In genomic region chr9:108111593-108112121, GRCm38 (mm10) we compare ENCODE assay signal across 8 mouse cellular contexts. TPM values are rescaled to one million over a fixed set of nuclear protein-coding genes. Genes with fewer than 3 reads are reported as not detected.
A peak's percentile ranks its signal among the peaks of the same experiment; 100 is the strongest.
DNase-seq lines count a peak whose midpoint lies in the region; ATAC-seq and TF ChIP-seq lines count a peak whose summit lies in the region.

No protein-coding gene starts in this region.

- no peak for TF ChIP-seq POLR2A in bone marrow macrophage, adult 2 months (IDR thresholded peaks at IDR 0.05; ENCODE audit: borderline replicate concordance, low read depth, low read length)

- ATAC-seq in heart, embryonic 14.5 days (ENCODE audit: insufficient number of reproducible peaks, insufficient read depth, low FRiP score, low read depth) = no peak
- no peak for ATAC-seq in hindbrain, embryonic 12.5 days (ENCODE audit: low FRiP score)

- H3K9ac ChIP-seq in heart, embryonic 14.5 days (ENCODE audit: low read length) = peak overlapping the region; percentile 62
- H3K9ac ChIP-seq in hindbrain, embryonic 12.5 days = 0 out of 2 replicates have a peak overlapping the region, but pooled peaks have one; percentile 27

- no peaks in the 10 kb centered on the region for H3K36me3 ChIP-seq in heart, embryonic 14.5 days (ENCODE audit: control insufficient read depth, insufficient read depth, low read length)
- H3K36me3 ChIP-seq in hindbrain, embryonic 12.5 days = peaks cover 66% of the 10 kb centered on the region
- peaks cover 8% of the 10 kb centered on the region; the same call in 1 of the 2 replicates for H3K36me3 ChIP-seq in macrophage (ENCODE audit: inconsistent target)

- H3K27ac ChIP-seq in heart, embryonic 14.5 days (replicated peaks in 1 of 2; ENCODE audit: control insufficient read depth in 1 of 2, insufficient read depth in 1 of 2, low read depth in 2 of 2, low read length in 2 of 2) = no peak overlapping the region; a peak in 1 of 4 replicates
- H3K27ac ChIP-seq in bone marrow macrophage, adult 2 months (ENCODE audit: insufficient read depth, low read depth, low read length) = 0 out of 2 replicates have a peak overlapping the region, but pooled peaks have one; percentile 10
- H3K27ac ChIP-seq in hindbrain, embryonic 12.5 days = no peak overlapping the region
- H3K27ac ChIP-seq in macrophage = peak overlapping the region; percentile 91; the same call in 1 of the 2 replicates

- WGBS in heart, embryonic 14.5 days = 71% methylated on average over 17 of the region's 17 CpGs
- 75% methylated on average over 17 of the region's 17 CpGs for WGBS in hindbrain, embryonic 12.5 days
- WGBS in macrophage (ENCODE audit: missing documents) = 77% methylated on average over 17 of the region's 17 CpGs

- TF ChIP-seq CTCF in bone marrow macrophage, adult 2 months (IDR thresholded peaks at IDR 0.05; ENCODE audit: low read depth, low read length) = no peak

- peaks cover 11% of the 10 kb centered on the region for H3K27me3 ChIP-seq in heart, embryonic 14.5 days (ENCODE audit: control insufficient read depth, insufficient read depth, low read length)
- peaks cover 27% of the 10 kb centered on the region for H3K27me3 ChIP-seq in hindbrain, embryonic 12.5 days

- DNase-seq in heart, postnatal 4 days = no peak
- DNase-seq in right cerebral cortex, postnatal 36 days (ENCODE audit: low spot score in 2 of 2) = no peak
- no peak for DNase-seq in B cell, adult 2 months
- DNase-seq in urinary bladder, adult 2 months (ENCODE audit: low spot score) = no peak

- H3K9me3 ChIP-seq in heart, embryonic 14.5 days (ENCODE audit: control insufficient read depth, low read length) = no peaks in the 10 kb centered on the region
- H3K9me3 ChIP-seq in hindbrain, embryonic 12.5 days (replicated peaks) = no peaks in the 10 kb centered on the region

- H3K4me3 ChIP-seq in heart, embryonic 14.5 days (ENCODE audit: control insufficient read depth in 1 of 2, insufficient read depth in 1 of 2, low read depth in 1 of 2, low read length in 2 of 2) = peak overlapping the region; percentile 4 to 36; a peak in 3 of 4 replicates
- no peak overlapping the region for H3K4me3 ChIP-seq in bone marrow macrophage, adult 2 months (ENCODE audit: insufficient read depth, low read length)
- no peak overlapping the region; the same call in 1 of the 2 replicates for H3K4me3 ChIP-seq in hindbrain, embryonic 12.5 days
- no peak overlapping the region for H3K4me3 ChIP-seq in macrophage (ENCODE audit: inconsistent target)

- H3K4me2 ChIP-seq in heart, embryonic 14.5 days (ENCODE audit: low read length) = peak overlapping the region; percentile 73
- peak overlapping the region; percentile 38 for H3K4me2 ChIP-seq in hindbrain, embryonic 12.5 days (replicated peaks)

- peaks cover 42% of the 10 kb centered on the region for H3K79me2 ChIP-seq in macrophage (ENCODE audit: inconsistent target)

- peaks cover 13% of the 10 kb centered on the region in 2 experiments; a peak in 3 of 4 replicates for H3K4me1 ChIP-seq in heart, embryonic 14.5 days (ENCODE audit: control insufficient read depth in 2 of 2, insufficient read depth in 2 of 2, low read length in 2 of 2)
- H3K4me1 ChIP-seq in bone marrow macrophage, adult 2 months (ENCODE audit: control insufficient read depth, insufficient read depth, low read length) = peaks cover 15% of the 10 kb centered on the region
- peaks cover 8% of the 10 kb centered on the region for H3K4me1 ChIP-seq in hindbrain, embryonic 12.5 days

RNA-seq across cellular contexts. Expression of gene Apeh, which starts 17.3 kb away (rescaled TPM):
- 48.7 and 50.8 TPM in 2 replicates for polyA plus RNA-seq in heart, embryonic 14.5 days (2014; fragmentation: Nextera tagmentation; extraction: Ambion mirVana)
- 10 to 100 TPM; 42.2 to 45.1 TPM for total RNA-seq in heart, postnatal 4 days (2021)
- 52.2 and 52.7 TPM in 2 replicates for polyA plus RNA-seq in bone marrow macrophage, adult 2 months (2012; ENCODE audit: insufficient read depth, insufficient read length, missing spikeins)
- 54.3 and 58.6 TPM in 2 replicates for polyA plus RNA-seq in hindbrain, embryonic 12.5 days (2016; fragmentation: Nextera tagmentation; extraction: Ambion mirVana)
- 100 to 1,000 TPM in 15 of 26 experiments, 10 to 100 TPM in 11; 38.8 to 163 (median 114) TPM for total RNA-seq in macrophage (2018; cell fraction: chromatin; rRNA removed)
- total RNA-seq in macrophage (2018; cell fraction: cytosol; rRNA removed) = 10 to 100 TPM; 26.4 to 51.2 (median 37.4) TPM
- total RNA-seq in macrophage (2018; cell fraction: nucleus; rRNA removed) = 100 to 1,000 TPM in 1 of 26 experiments, 10 to 100 TPM in 25; 35.1 to 106 (median 59.2) TPM
- 30.5 to 37.0 TPM (median 32.8 TPM) in 3 replicates for polyA plus RNA-seq in macrophage (2018)
- 58.4 and 64.1 TPM in 2 replicates for polyA plus RNA-seq in urinary bladder, adult 2 months (2012; rRNA removed)

RNA-seq across cellular contexts. Expression of gene Rnf123, which starts 28.5 kb away (rescaled TPM):
- polyA plus RNA-seq in heart, embryonic 14.5 days (2014; fragmentation: Nextera tagmentation; extraction: Ambion mirVana) = 37.2 and 37.9 TPM in 2 replicates
- 10 to 100 TPM; 62.6 to 63.4 TPM for total RNA-seq in heart, postnatal 4 days (2021)
- polyA plus RNA-seq in bone marrow macrophage, adult 2 months (2012; ENCODE audit: insufficient read depth, insufficient read length, missing spikeins) = 23.5 and 24.9 TPM in 2 replicates
- polyA plus RNA-seq in hindbrain, embryonic 12.5 days (2016; fragmentation: Nextera tagmentation; extraction: Ambion mirVana) = 39.5 and 40.7 TPM in 2 replicates
- total RNA-seq in macrophage (2018; cell fraction: chromatin; rRNA removed) = 100 to 1,000 TPM in 18 of 26 experiments, 10 to 100 TPM in 8; 65.0 to 188 (median 134) TPM
- 10 to 100 TPM; 10.6 to 23.2 (median 15.3) TPM for total RNA-seq in macrophage (2018; cell fraction: cytosol; rRNA removed)
- total RNA-seq in macrophage (2018; cell fraction: nucleus; rRNA removed) = 100 to 1,000 TPM in 1 of 26 experiments, 10 to 100 TPM in 25; 29.7 to 102 (median 56.1) TPM
- polyA plus RNA-seq in macrophage (2018) = 16.0 to 22.0 TPM (median 16.5 TPM) in 3 replicates
- polyA plus RNA-seq in urinary bladder, adult 2 months (2012; rRNA removed) = 54.6 and 60.6 TPM in 2 replicates

RNA-seq across cellular contexts. Expression of gene Mst1, which starts 31.4 kb away (rescaled TPM):
- not detected in 2 replicates for polyA plus RNA-seq in heart, embryonic 14.5 days (2014; fragmentation: Nextera tagmentation; extraction: Ambion mirVana)
- total RNA-seq in heart, postnatal 4 days (2021) = not detected
- not detected in 2 replicates for polyA plus RNA-seq in bone marrow macrophage, adult 2 months (2012; ENCODE audit: insufficient read depth, insufficient read length, missing spikeins)
- polyA plus RNA-seq in hindbrain, embryonic 12.5 days (2016; fragmentation: Nextera tagmentation; extraction: Ambion mirVana) = 0.31 and 0.72 TPM in 2 replicates
- total RNA-seq in macrophage (2018; cell fraction: chromatin; rRNA removed) = 1 to 10 TPM in 8 of 26 experiments, under 1 TPM in 7, not detected in 11; 0.33 to 2.5 (median 1.2) TPM
- total RNA-seq in macrophage (2018; cell fraction: cytosol; rRNA removed) = under 1 TPM in 25 of 26 experiments, not detected in 1; 0.06 to 0.41 (median 0.26) TPM
- 1 to 10 TPM in 2 of 26 experiments, under 1 TPM in 13, not detected in 11; 0.26 to 3.2 (median 0.58) TPM for total RNA-seq in macrophage (2018; cell fraction: nucleus; rRNA removed)
- 0.09 to 0.19 TPM in 2 of 3 replicates, not detected in the other for polyA plus RNA-seq in macrophage (2018)
- polyA plus RNA-seq in urinary bladder, adult 2 months (2012; rRNA removed) = 5.6 and 6.2 TPM in 2 replicates

RNA-seq across cellular contexts. Expression of gene Amigo3, which starts 58.7 kb away (rescaled TPM):
- polyA plus RNA-seq in heart, embryonic 14.5 days (2014; fragmentation: Nextera tagmentation; extraction: Ambion mirVana) = 2.0 and 2.1 TPM in 2 replicates
- total RNA-seq in heart, postnatal 4 days (2021) = 1 to 10 TPM; 2.3 to 2.6 TPM
- 0.79 and 1.0 TPM in 2 replicates for polyA plus RNA-seq in bone marrow macrophage, adult 2 months (2012; ENCODE audit: insufficient read depth, insufficient read length, missing spikeins)
- polyA plus RNA-seq in hindbrain, embryonic 12.5 days (2016; fragmentation: Nextera tagmentation; extraction: Ambion mirVana) = 3.9 TPM in 2 replicates
- total RNA-seq in macrophage (2018; cell fraction: chromatin; rRNA removed) = 1 to 10 TPM; 1.0 to 7.7 (median 3.6) TPM
- 1 to 10 TPM in 11 of 26 experiments, under 1 TPM in 15; 0.19 to 2.2 (median 0.80) TPM for total RNA-seq in macrophage (2018; cell fraction: cytosol; rRNA removed)
- total RNA-seq in macrophage (2018; cell fraction: nucleus; rRNA removed) = 1 to 10 TPM in 22 of 26 experiments, under 1 TPM in 4; 0.44 to 5.4 (median 2.8) TPM
- 0.29 to 1.1 TPM (median 0.97 TPM) in 3 replicates for polyA plus RNA-seq in macrophage (2018)
- polyA plus RNA-seq in urinary bladder, adult 2 months (2012; rRNA removed) = 2.3 and 2.6 TPM in 2 replicates

Comparison
In these comparisons a context has a peak if more than half of its experiments do, and no peak if none do; other contexts are left out.
1. H3K27ac ChIP-seq: peak in bone marrow macrophage, adult 2 months (single experiment) and macrophage (single experiment); none in heart, embryonic 14.5 days (0 of 2) and hindbrain, embryonic 12.5 days (single experiment).
2. H3K4me3 ChIP-seq: peak in heart, embryonic 14.5 days (2 of 2); none in bone marrow macrophage, adult 2 months (single experiment), hindbrain, embryonic 12.5 days (single experiment) and macrophage (single experiment).